Mouse (Mus musculus) mammary gland, adult 2 months (tissue): ENCODE results near the gene Sva. TPM values are rescaled to one million over a fixed set of nuclear protein-coding genes. Genes with fewer than 3 reads are reported as not detected.

Experiments used
- polyA plus RNA-seq: library from polyadenylated mRNA; depleted of rRNA; stranded (reverse); fragments of >200 nt; gene quantifications from 2 replicates; pipeline ENCODE4 v1.2.3, GENCODE M21; 2012; ENCODE audit warnings: low replicate concordance; rRNA removed

Sva gene
- not detected in 2 replicates for polyA plus RNA-seq

DNA sequence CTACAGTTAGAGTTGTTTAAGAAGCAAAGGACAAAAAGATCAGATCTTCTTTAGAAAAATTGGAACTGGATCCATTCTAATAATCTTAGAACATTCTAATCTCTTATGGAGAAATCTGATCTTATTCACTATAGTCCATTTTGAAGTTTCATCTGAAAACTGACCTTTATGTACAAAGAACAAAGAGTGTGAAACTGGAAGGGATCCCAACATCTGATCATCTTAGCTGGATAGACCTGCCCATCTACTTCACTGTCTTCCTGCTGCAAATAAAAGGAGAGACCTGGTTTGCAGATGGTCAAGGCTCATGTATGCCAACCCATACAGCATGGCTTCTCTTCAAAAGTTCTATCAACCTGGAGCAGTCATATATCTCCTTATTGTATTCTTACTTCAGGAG lies at the start of gene Sva:
Gene Sva, plus strand, starts transcription at position 301 of the 400 bp plus-strand sequence.

Other genes with a start within 250 kb of the Sva start
- gene Pip, start 190.9 kb upstream of the Sva start, polyA plus RNA-seq = not detected in 2 replicates
- not detected in 2 replicates for gene Sval2, start 185.4 kb upstream of the Sva start, polyA plus RNA-seq
- not detected in 2 replicates for gene Sval1, start 86.8 kb upstream of the Sva start, polyA plus RNA-seq
- not detected in 2 replicates for gene Sval3, start 70.3 kb upstream of the Sva start, polyA plus RNA-seq
- not detected in 2 replicates for gene Tas2r139, start 102.5 kb downstream of the Sva start, polyA plus RNA-seq
- not detected in 2 replicates for gene Tas2r144, start 176.9 kb downstream of the Sva start, polyA plus RNA-seq
- gene Gstk1, start 207.5 kb downstream of the Sva start, polyA plus RNA-seq = 25.0 and 51.9 TPM in 2 replicates
- 1.0 and 1.8 TPM in 2 replicates for gene Tmem139, start 223.6 kb downstream of the Sva start, polyA plus RNA-seq
- gene Casp2, start 226.6 kb downstream of the Sva start, polyA plus RNA-seq = 20.5 and 41.7 TPM in 2 replicates
- 0.06 and 36.3 TPM in 2 replicates for gene Clcn1, start 248.3 kb downstream of the Sva start, polyA plus RNA-seq